Mouse (Mus musculus) heart, embryonic 15.5 days (tissue): ENCODE data around the gene Ackr2. TPM values are rescaled to one million over a fixed set of nuclear protein-coding genes. Genes with fewer than 3 reads are reported as not detected.

Source experiments
- ATAC-seq: fragments of 200-750 bp; cut with Nextera tagmentation; replicated peaks from 2 replicates; pipeline ENCODE4 v1.8.0; 2017; ENCODE audit warnings: low read depth, moderate TSS enrichment; ENCODE audit not compliant: insufficient number of reproducible peaks, insufficient read depth, low FRiP score
- H3K27ac ChIP-seq: fragments of 300-500 bp; sonication (generic); 2 replicates; pipeline ENCODE4 v1.5.1; 2015; ENCODE audit warnings: mild to moderate bottlenecking, inconsistent platforms
- H3K27me3 ChIP-seq: fragments of 300-500 bp; sonication (generic); 2 replicates; pipeline ENCODE4 v1.6.1; 2015; ENCODE audit warnings: inconsistent platforms
- H3K36me3 ChIP-seq: fragments of 300-500 bp; sonication (generic); 2 replicates; pipeline ENCODE4 v1.6.1; 2015; ENCODE audit warnings: mild to moderate bottlenecking, inconsistent platforms
- H3K4me1 ChIP-seq: fragments of 300-500 bp; sonication (generic); replicated peaks from 2 replicates; pipeline ENCODE4 v1.6.1; 2015; ENCODE audit warnings: inconsistent platforms
- H3K4me2 ChIP-seq: fragments of 300-500 bp; sonication (generic); 2 replicates; pipeline ENCODE4 v1.6.1; 2015; ENCODE audit warnings: inconsistent platforms, mild to moderate bottlenecking, moderate library complexity
- H3K4me3 ChIP-seq: fragments of 300-500 bp; sonication (generic); 2 replicates; pipeline ENCODE4 v1.5.1; 2015; ENCODE audit warnings: mild to moderate bottlenecking, inconsistent platforms
- H3K9ac ChIP-seq: fragments of 300-500 bp; sonication (generic); 2 replicates; pipeline ENCODE4 v1.6.1; 2015; ENCODE audit warnings: mild to moderate bottlenecking, inconsistent platforms
- H3K9me3 ChIP-seq: fragments of 300-500 bp; sonication (generic); replicated peaks from 2 replicates; pipeline ENCODE4 v1.6.1; 2016; ENCODE audit warnings: inconsistent platforms
- WGBS: fragments of 180-500 bp; shearing (Covaris S2); methylation state at CpG from one replicate; pipeline ENCODE4 v1.1.7; 2015; ENCODE audit warnings: mixed read lengths; 5-methylcytosine and 5-hydroxymethylcytosine counted together
- polyA plus RNA-seq: library from polyadenylated mRNA; unstranded; fragments of >200 nt; fragmentation: Nextera tagmentation; extraction: Ambion mirVana; gene quantifications from 2 replicates; pipeline ENCODE4 v1.2.1, GENCODE M21; 2015

Gene Ackr2
- polyA plus RNA-seq, 1 experiment from 2014 or later = 2.0 TPM

DNA sequence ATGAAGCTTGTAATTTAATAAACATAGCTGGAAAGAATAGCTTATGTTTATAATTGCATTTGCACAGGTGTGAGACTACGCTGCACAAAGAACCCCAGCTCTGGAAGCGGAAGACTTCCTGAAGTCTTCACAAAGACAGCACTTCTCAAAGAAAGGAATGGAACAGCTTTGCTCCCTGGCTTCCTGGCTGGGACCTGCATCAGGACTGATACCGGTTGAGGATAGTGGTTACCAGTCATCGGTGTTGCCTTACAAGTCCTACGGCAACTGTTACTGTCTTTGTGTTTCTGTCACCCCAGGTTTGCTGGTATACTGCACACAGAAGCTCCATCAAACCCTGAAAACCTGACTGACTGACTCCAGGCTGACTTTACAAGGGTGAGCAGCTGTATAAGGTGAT lies 28.7 kb upstream of the Ackr2 start:
- H3K4me1 ChIP-seq = no peaks in the 10 kb centered on the region
- 87% methylated on average over 5 of the region's 5 CpGs for WGBS
- H3K4me2 ChIP-seq = no peak overlapping the region
- ATAC-seq = no peak
- no peaks in the 10 kb centered on the region for H3K36me3 ChIP-seq
- no peaks in the 10 kb centered on the region for H3K27me3 ChIP-seq
- H3K27ac ChIP-seq = no peak overlapping the region
- no peak overlapping the region for H3K4me3 ChIP-seq
- H3K9me3 ChIP-seq = no peaks in the 10 kb centered on the region
- H3K9ac ChIP-seq = no peak overlapping the region

DNA sequence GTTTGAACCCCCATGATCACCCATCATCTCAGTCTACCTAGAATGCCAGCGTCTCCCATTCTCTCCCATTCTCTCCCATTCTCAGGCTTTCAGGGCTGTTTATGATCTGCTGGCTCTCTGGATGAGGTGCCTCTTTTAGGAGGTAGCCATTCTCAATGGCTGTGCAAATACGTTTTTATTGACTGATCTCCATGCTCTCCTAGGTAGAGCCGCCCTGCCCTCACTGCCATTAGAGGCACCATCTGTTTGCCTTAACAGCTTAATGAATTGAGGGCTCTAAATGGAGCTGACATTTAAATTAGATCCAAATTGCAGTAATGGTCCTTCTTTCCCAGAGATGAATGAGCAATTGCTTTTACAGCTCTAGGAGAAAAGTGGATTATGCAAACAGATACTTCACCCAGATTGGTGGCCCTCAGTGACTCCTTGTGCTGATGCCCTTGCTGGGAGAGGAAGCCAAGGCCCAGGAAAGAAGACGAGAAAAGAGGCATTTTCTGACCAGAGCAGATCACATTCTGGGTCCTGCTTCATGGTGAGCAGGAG lies 28.1 kb upstream of the Ackr2 start:
- Histone ChIP-seq H3K36me3 (no peaks in the 10 kb centered on the region), H3K4me3 (no peak overlapping the region), H3K4me2 (no peak overlapping the region), H3K27me3 (no peaks in the 10 kb centered on the region), H3K9ac (no peak overlapping the region), H3K4me1 (no peaks in the 10 kb centered on the region), H3K9me3 (no peaks in the 10 kb centered on the region), H3K27ac (no peak overlapping the region)
- WGBS = 60% methylated on average over 4 of the region's 4 CpGs
- ATAC-seq = no peak

DNA sequence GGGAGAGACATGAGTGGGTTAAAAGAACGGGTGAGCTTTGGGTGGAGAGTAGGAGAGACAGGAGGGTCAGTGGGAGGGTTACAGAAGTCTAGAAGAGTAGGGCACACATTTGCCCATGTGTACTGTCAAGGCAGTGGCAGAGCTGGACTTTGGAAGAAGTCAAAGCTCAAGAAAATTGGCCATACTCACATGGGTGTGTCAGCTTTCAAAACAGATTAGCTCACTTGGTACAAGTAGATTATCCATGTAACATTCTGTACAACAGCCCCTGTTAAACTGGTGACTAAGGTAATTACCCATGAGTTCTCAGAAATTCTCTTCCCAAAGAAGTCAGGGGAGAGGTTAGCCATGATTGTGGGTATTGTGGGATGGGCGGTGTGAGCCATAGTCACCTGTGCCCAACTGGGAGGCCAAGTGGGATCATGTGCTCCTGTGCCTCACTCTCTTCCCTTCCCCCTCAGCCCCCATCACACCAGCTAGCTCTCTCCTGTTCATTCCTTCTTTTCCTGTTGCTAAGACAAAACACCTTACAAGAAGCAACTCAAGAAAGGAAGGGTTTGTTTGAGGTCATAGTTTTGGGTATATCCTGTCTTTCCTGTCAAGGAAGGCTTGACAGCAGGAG lies 26.0 kb upstream of the Ackr2 start:
- 85% methylated on average over 2 of the region's 2 CpGs for WGBS
- H3K36me3 ChIP-seq = no peaks in the 10 kb centered on the region
- no peak for ATAC-seq
- H3K27me3 ChIP-seq = no peaks in the 10 kb centered on the region
- H3K27ac ChIP-seq = no peak overlapping the region
- no peak overlapping the region for H3K4me3 ChIP-seq
- no peak overlapping the region for H3K4me2 ChIP-seq
- H3K4me1 ChIP-seq = no peaks in the 10 kb centered on the region
- H3K9me3 ChIP-seq = no peaks in the 10 kb centered on the region
- no peak overlapping the region for H3K9ac ChIP-seq

DNA sequence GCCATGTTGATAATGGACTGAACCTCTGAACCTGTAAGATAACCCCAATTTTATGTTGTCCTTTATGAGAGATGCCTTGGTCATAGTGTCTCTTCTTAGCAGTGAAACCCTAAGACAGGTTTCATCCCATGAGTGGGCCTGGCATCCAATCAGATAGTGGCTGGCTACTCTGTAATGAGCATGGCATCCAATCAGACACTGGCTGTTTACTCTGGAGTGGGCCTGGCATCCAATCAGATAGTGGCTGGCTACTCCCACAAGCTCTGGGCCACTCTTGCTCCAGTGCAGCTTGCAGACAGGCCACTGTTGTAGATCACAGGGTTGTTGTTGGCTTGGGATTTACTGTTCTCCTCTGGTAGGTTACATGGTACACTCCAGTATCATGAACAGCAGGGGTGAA lies 24.6 kb upstream of the Ackr2 start:
- no peak overlapping the region for H3K27ac ChIP-seq
- no peak overlapping the region for H3K4me3 ChIP-seq
- H3K27me3 ChIP-seq = no peaks in the 10 kb centered on the region
- ATAC-seq = no peak
- no peaks in the 10 kb centered on the region for H3K36me3 ChIP-seq
- no peak overlapping the region for H3K4me2 ChIP-seq
- H3K4me1 ChIP-seq = no peaks in the 10 kb centered on the region
- no peaks in the 10 kb centered on the region for H3K9me3 ChIP-seq
- no peak overlapping the region for H3K9ac ChIP-seq

DNA sequence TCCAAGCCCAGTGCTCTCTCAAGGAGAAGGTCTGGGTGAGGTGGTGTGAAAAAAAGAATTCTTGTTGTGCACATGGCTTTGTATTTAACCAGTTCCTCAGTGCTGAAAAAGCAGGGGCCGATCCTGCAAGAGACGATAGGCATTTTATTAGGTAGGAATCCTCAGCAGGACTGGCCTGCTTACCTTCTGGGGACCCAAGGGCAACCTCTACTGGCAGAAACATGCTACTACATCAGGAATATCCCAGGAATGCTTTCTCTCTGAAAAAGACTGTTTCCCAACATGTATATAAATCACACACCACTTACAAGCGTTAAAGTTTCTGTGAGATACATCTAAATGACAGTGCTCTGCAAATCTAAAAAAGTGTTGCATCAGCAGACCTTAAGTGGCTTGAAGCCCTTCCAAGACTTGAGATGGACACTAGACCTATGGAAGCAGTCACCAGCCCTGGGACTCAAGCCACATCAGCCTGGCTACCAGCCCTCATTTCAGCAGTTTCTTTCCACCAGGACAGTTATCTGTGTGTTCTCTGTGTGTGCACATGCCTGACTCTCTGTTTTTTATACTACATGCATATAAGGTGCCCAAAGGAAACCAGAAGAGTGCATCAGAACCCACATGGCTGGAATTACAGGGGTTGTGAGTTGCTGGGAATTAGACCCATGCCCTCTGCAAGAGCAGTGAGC lies 21.0 kb upstream of the Ackr2 start:
- Histone ChIP-seq H3K27ac (no peak overlapping the region), H3K9ac (no peak overlapping the region), H3K4me3 (no peak overlapping the region), H3K4me1 (peaks cover 4% of the 10 kb centered on the region; the same call in 1 of the 2 replicates), H3K4me2 (no peak overlapping the region), H3K9me3 (no peaks in the 10 kb centered on the region), H3K36me3 (no peaks in the 10 kb centered on the region), H3K27me3 (no peaks in the 10 kb centered on the region)
- no peak for ATAC-seq
- WGBS = 17% methylated on average over 3 of the region's 3 CpGs

DNA sequence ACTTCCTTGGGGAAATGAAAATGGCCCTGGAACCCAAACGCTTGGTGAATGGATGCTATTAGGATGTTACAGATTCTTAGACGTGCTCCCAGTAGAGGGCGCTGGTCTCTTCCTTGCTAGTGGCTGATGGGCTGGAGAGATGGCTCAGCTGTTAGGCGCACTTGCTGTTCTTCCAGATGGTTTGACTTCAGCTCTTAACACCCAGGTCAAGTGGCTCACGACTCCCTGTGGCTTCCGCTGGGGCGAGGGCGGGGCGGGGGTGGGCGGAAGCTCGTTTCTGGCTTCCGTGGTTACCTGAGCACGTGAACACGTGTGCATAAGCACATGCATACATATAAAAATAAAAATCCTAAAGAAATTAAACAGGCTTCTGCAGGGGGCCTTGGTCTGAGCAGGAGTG lies 17.3 kb upstream of the Ackr2 start:
- Histone ChIP-seq H3K27me3 (no peaks in the 10 kb centered on the region), H3K36me3 (no peaks in the 10 kb centered on the region), H3K9me3 (no peaks in the 10 kb centered on the region), H3K4me3 (no peak overlapping the region), H3K9ac (no peak overlapping the region), H3K4me1 (peaks cover 4% of the 10 kb centered on the region; the same call in 1 of the 2 replicates), H3K4me2 (peak overlapping the region; percentile 35; the same call in 1 of the 2 replicates), H3K27ac (no peak overlapping the region)
- WGBS = 19% methylated on average over 14 of the region's 14 CpGs
- ATAC-seq = no peak

DNA sequence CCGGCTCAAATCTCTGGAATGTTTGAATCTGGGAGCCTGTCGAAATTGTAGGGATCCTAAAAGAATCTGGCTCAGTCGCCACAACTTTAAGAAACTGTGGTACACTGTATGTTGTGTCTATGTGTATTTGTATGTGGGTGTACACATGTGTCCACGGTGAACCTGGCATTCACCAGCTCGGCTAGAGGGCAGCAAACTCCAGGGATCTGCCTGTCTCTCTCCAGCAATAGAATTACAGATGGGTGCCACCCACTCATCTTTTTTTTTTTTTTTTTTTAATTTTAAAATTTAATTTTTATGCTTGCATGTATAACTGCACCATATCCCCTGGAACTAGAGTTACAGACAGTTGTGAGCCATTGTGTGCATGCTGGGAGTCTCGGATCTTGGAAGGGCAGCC lies 16.9 kb upstream of the Ackr2 start:
- Histone ChIP-seq H3K4me2 (peak overlapping the region; percentile 35; the same call in 1 of the 2 replicates), H3K27ac (no peak overlapping the region), H3K4me1 (peaks cover 4% of the 10 kb centered on the region; the same call in 1 of the 2 replicates), H3K27me3 (no peaks in the 10 kb centered on the region), H3K9me3 (no peaks in the 10 kb centered on the region), H3K9ac (no peak overlapping the region), H3K36me3 (no peaks in the 10 kb centered on the region), H3K4me3 (no peak overlapping the region)
- ATAC-seq = no peak
- 59% methylated on average over 6 of the region's 6 CpGs for WGBS

DNA sequence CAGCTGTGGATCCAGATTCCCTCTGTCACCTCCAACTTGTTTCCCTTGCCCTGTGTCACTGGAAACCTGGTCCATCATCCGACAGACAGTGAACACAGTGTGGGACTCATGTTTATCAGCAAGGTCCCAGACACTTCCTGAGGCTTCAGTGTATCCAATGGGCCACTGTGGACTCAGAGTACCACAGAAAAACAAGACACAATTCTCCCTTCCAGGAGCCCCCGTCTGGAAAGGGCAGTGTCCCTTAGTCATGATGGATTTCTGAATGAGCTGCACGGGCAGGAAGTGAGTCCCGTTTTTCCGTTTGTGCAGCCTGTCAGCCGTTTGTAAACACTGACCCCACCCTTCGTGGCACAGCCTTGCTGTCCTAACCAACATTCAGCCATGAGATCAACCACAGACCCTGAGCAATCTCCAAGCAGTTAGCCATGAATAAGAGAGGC lies 16.1 kb upstream of the Ackr2 start:
- Histone ChIP-seq H3K9ac (no peak overlapping the region), H3K36me3 (no peaks in the 10 kb centered on the region), H3K9me3 (no peaks in the 10 kb centered on the region), H3K27ac (no peak overlapping the region), H3K4me3 (no peak overlapping the region), H3K27me3 (no peaks in the 10 kb centered on the region), H3K4me1 (peaks cover 4% of the 10 kb centered on the region; the same call in 1 of the 2 replicates), H3K4me2 (no peak overlapping the region)
- no peak for ATAC-seq
- WGBS = 39% methylated on average over 7 of the region's 7 CpGs

DNA sequence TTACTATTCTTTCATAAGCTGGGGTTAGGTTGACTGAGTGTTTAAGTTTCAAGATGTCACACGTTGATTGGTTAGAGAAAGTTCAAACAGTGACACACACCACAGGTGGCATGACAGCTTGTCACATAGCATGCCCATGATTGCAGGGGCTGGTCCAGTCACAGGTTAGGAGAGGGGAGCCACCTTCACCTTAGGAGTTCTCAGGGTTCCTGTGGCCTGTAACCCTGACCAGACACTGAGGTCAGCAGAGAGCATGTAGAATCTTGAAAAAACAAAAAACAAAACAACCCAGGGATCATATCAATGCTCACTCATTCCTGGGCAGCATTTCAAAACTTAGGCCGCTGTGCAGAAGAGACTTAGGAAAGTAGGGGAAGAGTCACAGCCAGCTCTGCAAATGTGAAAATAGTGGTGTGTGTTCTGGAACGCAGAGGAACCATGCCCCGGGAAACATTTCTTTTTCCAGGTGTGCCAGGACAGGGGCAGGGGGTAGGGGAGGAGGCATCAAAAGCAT lies 8.2 kb upstream of the Ackr2 start:
- no peaks in the 10 kb centered on the region for H3K27me3 ChIP-seq
- 0 out of 2 replicates have a peak overlapping the region, but pooled peaks have one; percentile 16 for H3K4me3 ChIP-seq
- H3K4me2 ChIP-seq = peak overlapping the region; percentile 56
- H3K36me3 ChIP-seq = no peaks in the 10 kb centered on the region
- no peaks in the 10 kb centered on the region for H3K9me3 ChIP-seq
- no peak for ATAC-seq
- H3K27ac ChIP-seq = peak overlapping the region; percentile 47
- 40% methylated on average over 4 of the region's 4 CpGs for WGBS
- peaks cover 15% of the 10 kb centered on the region for H3K4me1 ChIP-seq
- no peak overlapping the region for H3K9ac ChIP-seq

DNA sequence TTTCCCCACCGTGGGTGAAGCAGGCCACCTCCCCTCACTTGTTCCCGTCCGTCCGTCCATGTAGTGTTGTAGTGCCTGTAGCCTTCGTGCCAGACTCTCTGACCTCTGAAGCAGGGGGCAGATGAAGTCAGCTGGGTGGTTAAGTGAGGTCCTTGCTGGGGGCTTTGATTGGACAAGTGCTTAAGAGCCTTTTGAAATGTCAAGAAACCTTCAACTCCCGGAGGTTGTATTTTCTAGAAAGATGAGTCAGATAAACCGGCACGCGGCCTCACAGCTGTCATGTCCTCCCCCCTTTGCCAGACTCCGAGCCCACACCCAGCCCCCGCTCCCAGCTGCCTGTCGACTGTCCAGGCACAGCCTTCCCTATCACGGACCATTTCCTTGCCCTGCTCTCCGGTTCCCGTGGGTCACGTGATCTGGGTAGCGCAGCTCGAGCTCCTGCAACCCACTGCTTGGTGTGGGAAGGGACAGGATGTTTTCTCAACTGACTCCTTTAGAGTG lies 7.7 kb upstream of the Ackr2 start:
- Histone ChIP-seq H3K9ac (no peak overlapping the region), H3K9me3 (no peaks in the 10 kb centered on the region), H3K4me1 (peaks cover 15% of the 10 kb centered on the region), H3K36me3 (no peaks in the 10 kb centered on the region), H3K4me3 (peak overlapping the region; percentile 16; the same call in 1 of the 2 replicates), H3K27me3 (no peaks in the 10 kb centered on the region), H3K4me2 (peak overlapping the region; percentile 56), H3K27ac (peak overlapping the region; percentile 47)
- peak; percentile 70; the same call in 1 of the 2 replicates for ATAC-seq
- WGBS = 6% methylated on average over 18 of the region's 18 CpGs

DNA sequence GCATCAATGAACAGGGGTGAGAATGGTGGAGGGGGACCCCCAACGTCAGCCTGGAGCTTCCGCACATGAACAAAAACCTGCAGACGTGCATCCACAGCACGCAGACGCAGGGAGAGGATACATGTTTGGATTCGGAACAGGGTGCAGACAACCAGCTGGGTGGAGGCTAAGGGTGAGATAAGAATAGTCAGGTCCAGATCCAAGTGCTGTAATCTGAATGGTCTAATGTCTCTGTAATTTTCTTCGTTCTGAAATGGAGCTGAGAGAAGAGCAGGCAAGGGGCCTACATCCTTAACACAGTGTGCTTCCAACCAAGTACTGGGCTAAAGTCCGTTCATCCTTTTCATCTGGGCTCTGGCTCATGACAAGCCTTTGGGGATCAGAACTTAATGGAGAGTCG lies 6.9 kb upstream of the Ackr2 start:
- Histone ChIP-seq H3K9me3 (no peaks in the 10 kb centered on the region), H3K4me2 (no peak overlapping the region), H3K36me3 (no peaks in the 10 kb centered on the region), H3K27ac (0 out of 2 replicates have a peak overlapping the region, but pooled peaks have one; percentile 7), H3K4me3 (no peak overlapping the region), H3K27me3 (no peaks in the 10 kb centered on the region), H3K4me1 (peaks cover 15% of the 10 kb centered on the region), H3K9ac (no peak overlapping the region)
- ATAC-seq = no peak
- WGBS = 78% methylated on average over 9 of the region's 9 CpGs
